Mouse (Mus musculus) ZHBTc4 (cell line): ENCODE data around the gene Cwc25.
"Not testable (repeated sequence)": the region's sequence is repeated elsewhere in the genome, so short reads cannot be mapped to it uniquely, and the experiment has no call there.

Source experiments
- DNase-seq: peaks from one replicate; pipeline ENCODE4 v3.0.0-alpha.2; 2011; ENCODE audit warnings: low read depth, low spot score

Gene Cwc25

DNA sequence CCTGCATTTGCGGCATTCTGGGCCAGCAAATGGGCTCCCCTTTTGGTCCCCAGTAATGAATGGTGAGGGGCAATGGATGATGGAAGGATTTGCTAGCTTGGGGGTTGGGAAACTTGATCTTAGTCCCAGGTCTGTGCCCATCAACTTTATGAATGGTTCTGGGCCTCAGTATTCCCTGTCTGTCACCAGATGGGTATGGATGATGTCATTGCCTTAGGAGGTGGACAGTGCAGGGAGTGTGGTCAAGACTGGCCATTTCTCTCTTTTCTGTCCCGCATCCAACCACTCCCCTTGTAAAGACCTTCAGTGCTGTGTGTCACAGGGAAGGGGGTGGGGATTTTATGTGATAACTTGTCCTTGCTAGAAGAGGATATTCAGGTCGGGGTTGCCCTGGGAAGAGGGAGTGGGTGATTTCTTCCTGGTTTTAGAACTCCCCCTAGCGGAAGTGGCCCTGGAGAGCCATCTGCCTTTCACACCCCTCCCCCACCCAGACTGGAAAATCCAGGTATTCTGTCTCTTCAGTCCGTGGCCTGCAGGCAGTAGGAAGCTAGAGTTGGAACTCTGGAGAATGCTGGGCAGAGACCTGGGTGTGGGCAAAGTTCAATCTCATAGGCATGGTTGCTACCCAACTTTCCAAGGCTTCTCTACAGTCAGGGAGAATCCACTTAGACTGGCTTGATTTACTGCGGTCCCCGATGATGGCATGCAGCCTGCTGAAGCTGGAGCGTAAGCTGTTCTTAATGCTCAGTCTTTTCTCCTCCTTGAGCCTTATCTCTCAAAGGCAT, 35.2 kb upstream of the Cwc25 start:
- peak; percentile 84 for DNase-seq

DNA sequence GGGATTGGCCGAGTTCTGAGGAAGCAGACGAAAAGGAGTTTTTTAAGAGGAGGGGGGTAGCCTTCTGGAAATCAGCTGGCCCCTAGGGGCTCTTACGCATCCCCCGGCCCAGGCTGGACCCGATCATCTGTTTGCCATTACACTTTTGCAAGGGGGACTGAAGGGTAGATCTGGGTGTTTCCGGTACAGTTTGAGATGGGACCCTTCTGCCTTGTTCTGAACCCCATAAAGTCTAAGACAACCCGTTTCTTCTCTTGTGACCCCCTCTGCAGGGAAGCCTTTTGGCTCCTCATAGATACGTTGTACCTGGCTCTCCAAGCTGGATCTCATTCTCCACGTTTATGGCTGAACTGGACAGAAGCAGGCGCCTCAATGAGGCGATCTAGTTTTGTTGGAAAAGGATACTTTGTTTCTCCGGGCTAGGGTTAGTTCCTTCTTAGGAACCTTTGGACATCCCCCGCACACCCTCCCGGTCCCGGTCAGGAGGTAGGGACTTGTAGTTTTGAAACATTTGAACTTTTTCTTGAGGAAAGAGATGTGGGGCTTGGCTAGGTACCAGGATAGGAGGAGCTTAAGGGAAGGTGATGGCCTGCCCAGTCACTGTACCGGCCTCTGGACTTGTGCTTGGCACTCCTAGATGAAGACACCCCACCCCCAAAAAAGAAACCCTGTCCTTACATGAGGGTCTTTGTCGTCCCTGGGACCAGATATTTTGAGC, 34.5 kb upstream of the Cwc25 start:
- no peak for DNase-seq

DNA sequence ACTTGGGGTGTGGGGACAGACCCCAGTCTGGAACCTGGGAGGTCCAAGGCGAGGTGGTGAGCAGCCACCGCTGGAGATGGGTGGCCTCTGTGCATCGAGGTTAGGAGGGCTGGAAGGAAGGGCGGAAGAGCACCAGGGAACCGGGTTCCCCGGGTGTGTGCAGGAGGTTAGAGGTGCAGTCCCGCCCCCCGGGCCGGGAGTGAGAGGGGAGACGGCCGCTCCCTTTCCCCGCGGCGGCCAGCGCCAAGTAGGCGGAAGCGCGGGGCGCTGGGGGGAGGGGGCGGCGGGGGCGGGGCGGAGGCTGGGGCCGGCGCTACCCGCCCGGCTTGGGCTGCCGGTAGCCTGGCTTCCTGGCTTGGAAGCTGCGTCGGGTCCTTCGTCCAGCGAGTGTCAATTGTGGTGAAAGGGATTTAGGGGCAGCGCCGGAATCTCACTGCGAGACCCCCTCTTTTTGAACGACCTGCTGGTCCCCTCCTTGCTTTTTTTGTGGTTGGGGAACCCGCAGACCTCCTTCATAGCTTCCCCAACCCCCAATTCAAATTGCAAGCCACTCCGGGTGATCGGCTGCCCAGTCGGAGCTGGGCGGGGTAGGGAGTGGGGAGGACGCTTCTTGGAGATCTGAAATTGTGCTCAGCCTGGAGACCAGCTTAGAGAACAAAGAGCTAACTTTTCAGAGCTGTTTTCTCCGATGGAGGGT, 33.8 kb upstream of the Cwc25 start:
- peak; percentile 73 for DNase-seq

DNA sequence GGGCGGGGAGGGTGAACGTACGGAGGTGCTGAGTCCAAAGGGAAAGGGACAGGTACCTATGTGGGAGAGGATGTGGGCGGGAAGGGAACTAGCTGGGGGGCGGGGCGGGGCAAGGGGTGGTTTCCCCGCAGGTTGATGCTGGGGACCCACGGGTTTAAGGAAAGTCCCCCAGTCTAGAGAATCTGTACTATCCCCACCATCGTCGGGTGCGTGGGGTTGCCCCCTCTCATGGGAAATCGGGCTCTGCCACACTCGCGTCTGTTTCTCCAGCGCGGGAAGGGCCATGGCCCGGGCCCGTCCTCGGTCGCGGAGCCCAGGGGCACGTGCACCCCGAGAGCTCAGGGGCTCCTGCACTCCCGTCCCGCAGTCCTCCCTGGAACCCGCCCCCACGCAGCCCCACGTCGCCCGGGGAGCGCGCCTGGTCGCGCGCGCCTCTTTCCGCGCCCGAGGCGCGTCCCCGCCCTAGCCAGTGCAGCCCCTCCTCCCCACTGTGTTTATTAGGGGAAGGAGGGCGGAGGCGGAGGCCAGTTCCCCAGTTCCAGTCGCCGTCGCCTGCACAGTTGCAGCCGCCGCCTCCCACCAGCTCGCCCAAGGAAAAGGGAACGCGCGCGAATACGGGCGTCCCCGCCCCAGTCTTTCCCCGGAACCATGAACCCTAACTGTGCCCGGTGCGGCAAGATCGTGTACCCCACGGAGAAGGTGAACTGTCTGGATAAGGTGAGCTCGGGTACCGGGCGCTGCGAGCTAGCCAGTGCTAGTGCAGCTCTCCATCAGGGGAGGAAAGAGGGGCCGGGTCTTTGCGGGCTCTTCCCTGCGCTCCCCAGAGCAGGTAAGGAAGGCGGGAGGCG, 33.0 kb upstream of the Cwc25 start:
- DNase-seq = peak; percentile 90

DNA sequence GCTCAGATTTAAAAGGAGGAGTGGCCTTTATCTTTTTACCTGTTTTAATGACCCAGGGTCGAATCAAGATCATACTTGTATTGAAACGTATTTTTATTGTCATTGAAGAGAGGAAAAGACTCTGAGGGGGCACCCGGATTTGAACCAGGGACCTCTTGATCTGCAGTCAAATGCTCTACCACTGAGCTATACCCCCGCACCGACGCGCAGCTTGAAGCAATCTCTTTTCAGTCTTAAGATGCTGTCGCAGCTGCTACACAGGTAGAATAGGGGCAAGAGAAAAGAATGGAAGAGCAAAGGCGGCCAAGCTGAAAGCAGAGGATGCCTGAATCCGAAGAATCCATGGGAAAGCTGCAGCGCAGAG, 32.4 kb upstream of the Cwc25 start, which contains the start of gene Lasp1:
Gene Lasp1 (plus strand): TSS at position 219 of the 364 bp plus-strand sequence.
- DNase-seq = peak; percentile 90

DNA sequence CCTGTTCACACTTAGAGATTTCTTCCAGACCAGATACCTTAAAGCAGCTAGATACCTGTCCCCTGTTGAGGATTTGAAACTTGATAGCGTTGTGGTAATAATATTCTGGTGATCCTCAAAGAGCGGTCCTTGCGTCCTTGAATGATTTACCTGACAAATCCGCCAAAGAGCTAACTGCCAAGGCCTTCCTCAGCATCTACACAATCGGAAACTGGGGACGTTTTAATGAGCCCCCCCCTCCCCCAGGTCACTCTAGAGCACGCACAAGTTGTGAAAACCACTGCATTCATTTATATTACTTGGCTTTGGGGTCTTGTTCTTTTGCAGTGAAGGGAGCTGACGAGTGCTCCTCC, 31.7 kb upstream of the Cwc25 start:
- no peak for DNase-seq

DNA sequence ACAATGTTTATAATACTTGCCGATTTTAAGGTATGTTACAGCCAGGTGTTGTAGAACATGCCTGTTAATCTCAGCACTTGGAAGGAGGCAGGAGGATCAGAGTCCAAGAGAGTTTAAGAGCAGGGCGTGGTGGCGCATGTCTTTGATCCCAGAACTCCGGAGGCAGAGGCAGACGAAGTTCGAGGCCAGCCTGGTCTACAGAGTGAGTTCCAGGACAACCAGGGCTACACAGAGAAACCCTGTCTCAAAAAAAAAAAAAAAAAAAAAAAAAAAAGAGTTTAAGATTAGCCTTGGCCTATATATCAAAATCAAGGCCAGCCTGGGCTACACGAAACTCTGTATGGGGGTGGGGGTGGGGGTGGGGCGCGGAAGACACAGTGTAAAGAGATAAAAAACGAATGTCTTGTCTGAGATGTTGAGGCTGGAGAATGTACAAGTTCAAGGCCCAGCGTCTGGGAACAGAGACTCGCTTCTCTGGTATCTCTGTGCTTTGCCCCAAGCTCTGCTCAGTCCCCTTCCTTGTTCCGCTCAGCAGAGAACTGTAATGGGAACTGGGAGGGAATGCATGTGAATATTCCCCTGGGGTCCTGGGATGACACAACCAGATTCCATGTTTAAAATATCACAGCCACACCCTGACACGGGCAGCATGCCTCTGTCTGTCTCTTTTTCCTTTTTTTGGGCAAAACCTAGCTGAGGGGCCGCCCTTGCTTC, 31.2 kb upstream of the Cwc25 start:
- peak; percentile 74 for DNase-seq

DNA sequence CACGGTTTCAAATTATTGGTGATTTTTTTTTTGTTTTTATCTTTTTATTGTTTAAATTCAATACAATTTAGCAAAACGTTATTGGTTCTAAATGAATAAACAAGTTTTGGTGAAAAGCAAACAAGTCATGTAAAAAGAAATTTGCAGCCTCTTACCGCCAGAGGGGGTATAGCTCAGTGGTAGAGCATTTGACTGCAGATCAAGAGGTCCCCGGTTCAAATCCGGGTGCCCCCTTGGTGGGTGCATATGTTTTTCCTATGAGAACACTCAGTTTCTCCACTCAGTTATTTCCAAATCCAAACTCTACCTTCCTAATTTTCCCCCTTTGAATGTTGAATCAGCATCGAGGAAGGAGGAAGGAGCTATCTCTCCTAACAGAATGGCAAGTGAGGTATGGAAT, 30.6 kb upstream of the Cwc25 start:
- peak; percentile 77 for DNase-seq

DNA sequence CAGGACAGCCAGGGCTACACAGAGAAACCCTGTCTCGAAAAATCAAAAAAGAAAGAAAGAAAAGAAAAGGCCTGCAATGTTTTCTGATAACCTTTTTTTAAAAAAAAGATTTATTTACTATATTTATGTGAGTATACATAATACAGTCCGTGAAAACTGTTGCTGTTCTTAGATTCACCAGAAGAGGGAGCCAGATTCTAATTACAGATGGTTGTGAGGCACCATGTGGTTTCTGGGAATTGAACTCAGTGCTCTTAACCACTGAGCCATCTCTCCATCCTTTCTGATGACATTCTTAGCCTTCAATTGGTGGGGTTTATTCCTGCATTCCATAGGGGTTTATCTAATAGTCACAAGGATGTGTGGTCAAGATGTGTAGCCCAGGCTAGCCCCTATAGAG, 26.8 kb upstream of the Cwc25 start:
- DNase-seq = peak; percentile 83

DNA sequence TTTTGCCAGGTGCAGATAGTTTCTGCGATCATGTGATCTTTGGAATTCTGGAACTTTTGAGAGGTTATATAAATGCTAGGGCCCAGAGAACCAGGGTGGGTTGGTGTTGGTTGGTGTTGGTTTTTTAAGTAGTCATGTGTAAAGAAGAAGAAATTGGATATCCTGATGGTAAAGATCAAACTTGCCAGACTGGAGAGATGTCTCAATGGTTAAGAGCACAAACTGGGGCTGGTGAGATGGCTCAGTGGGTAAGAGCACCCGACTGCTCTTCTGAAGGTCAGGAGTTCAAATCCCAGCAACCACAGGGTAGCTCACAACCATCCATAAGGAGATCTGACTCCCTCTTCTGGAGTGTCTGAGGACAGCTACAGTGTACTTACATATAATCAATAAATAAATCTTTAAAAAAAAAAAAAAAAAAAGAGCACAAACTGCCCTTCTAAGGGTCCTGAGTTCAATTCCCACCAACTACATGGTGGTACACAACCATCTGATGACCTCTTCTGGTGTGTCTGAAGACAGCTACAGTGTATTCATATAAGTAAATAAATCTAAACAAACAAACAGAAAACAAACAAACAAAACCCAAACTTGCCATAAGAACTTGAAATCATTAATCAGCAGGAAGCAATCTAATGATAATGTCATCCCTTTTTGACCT, 24.6 kb upstream of the Cwc25 start:
- DNase-seq = not testable (repeated sequence)

DNA sequence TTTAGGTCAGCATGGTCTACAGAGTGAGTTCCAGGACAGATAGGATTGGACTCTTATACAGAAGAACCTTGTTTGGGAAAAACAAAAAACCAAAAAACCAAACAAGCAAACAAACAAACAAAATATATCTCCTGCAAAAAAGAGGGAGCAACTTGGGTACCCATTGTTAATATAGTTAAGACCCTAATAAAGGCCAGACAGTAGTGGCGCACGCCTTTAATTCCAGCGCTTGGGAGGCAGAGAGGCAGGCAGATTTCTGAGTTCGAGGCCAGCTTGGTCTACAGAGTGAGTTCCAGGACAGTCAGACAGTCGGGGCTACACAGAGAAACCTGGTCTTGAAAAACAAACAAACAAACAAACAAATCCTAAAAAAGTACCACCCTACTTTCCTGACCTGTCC, 23.4 kb upstream of the Cwc25 start:
- DNase-seq = no peak

DNA sequence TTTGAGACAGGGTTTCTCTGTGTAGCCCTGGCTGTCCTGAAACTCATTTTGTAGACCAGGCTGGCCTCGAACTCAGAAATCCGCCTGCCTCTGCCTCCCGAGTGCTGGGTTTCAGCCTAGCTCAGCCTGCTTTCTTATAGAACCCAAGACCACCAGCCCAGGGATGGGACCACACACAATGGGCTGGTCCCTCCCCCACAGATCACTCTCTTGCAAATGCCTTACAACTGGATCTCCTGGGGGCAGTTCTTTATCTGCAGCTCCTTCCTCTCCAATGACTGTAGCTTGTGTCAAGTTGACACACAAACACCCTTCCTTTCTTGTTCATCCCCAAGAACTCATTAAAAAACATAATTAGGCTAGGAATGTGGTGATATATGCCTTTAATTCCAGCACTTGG, 21.6 kb upstream of the Cwc25 start:
- DNase-seq = no peak

DNA sequence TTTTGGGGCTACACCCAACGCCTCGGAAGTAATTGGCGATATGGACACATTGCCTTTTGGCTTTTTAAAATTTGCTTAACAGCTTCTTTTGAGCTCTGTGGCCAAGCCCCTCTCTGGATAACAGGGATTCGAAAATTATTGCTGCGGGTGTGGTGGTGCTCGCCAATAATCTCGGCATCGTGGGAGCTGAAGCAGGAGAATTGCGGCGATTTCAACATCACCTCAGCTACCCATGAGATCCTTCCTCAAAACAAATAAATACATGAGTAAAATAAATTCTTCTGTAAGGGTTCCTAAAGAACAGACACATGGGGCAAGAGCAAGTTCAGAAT, 16.2 kb upstream of the Cwc25 start:
- no peak for DNase-seq

DNA sequence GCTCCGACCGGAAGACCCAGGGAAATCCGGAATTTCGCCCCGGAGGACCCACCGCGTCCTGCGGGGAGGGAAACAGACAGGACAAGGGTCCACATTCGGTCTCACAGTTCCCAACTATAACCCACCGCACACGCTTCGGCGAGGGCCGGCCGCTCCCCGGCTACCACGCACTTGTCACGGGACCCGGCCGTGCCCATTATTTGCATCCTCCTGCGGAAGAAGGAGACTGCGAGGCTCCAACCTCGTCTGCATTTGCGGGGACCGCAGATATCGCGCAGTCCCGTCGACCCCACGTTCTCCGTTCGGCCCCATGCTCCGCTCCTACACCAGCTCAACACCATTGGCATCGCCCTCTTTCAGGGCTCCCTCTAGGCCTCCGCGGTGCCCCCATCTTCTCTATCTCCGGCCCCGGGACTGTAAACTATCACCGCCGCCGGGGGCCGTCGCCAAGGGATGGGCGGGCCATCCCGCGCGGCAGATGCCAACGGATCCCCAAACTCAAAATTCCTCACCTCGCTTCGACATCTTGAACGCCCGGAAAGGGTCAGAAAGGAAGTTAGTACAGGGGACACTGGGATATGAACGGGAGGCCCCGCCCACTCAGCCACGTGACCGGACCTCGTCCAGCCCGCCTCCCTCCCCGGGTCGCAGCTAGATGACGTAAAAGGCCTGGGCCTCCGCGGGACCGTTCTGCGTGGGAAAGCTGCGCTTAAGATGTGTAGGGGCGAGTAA, 15.6 kb upstream of the Cwc25 start, which contains the start of gene Rpl23:
Gene Rpl23 (minus strand): TSS at position 606 of the 732 bp plus-strand sequence.
- DNase-seq = peak; percentile 98

DNA sequence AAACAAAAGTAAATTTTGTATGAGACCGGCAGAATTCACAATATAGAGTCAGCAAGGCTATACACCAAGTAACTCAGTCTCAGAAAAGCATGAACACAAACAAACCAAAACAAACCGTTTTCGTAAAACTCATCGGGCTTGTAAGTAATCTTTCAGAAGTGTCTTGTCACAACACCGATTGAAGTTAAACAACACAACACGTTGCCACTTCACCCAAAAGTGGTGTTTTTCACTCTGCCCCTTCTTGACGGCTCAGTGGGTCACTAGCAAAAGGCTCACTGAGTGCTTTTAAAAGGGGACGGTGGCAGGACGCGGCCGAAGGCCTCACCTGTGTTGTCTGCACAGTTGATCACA, 15.1 kb upstream of the Cwc25 start:
- DNase-seq = no peak

DNA sequence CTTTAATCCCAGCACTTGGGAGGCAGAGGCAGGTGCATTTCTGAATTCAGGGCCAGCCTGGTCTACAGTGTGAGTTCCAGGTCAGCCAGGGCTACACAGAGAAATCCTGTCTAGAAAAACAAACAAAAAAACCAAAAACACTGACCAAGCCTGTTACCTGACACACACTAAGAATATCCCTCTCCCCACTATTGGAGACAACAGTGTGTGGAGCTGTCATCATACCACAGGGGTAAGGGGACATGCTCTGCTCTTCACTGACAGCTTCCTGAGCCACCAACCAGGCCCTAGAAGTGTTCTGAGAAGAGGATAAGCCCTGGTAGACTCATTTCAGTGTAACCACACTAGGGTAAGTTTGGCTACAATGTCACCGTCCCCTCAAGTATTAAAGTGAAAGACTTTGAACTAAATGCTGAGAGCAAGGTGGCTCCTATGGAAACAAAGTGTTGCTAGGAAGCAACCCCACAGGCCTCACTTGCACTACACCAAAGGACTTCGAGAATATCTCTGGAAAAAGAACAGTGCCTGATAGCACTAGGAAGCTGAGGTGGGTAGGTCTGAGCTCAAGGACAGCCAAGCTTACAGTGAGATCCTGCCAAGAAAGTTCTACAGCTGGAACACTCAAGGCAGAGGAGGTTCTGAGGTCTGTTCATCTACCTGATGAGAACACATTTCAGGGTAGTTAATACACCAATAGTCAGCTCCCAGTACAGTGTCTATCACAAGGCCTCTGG, 13.8 kb upstream of the Cwc25 start:
- DNase-seq = peak; percentile 41

DNA sequence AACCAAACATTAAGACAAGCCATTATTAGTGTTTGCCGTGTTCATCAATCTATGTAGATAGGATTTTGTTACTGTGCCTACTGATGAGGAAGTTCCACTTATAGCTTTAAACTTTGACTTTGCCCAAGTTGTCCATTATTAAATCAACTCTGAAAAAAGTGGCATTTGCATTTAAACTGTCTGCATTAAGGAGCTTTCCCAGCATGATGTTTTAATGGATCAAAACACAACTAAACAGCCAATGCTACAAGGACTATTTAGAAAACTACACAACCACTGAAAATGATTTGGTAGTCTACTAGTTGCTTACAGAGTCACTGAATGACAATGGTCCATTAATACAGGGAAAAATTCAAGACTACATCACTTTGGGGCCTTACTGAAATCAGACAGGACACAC, 12.6 kb upstream of the Cwc25 start:
- no peak for DNase-seq

DNA sequence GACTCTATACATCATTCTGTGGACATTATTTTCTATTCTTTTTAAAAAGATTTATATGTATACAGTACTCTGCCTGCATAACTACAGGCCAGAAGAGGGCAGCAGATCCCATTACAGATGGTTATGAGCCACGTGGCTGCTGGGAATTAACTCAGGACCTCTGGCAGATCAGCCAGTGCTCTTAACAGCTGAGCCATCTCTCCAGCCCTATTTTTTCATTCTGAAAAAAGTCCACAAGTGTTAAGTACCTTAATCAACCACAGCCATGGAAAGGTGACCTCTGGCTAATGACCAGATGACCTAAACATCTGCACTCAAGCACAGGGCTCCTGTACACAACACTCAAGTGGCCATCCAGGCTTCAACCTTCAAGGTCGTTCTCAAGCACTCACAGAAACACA, 10.8 kb upstream of the Cwc25 start:
- DNase-seq = peak; percentile 84

DNA sequence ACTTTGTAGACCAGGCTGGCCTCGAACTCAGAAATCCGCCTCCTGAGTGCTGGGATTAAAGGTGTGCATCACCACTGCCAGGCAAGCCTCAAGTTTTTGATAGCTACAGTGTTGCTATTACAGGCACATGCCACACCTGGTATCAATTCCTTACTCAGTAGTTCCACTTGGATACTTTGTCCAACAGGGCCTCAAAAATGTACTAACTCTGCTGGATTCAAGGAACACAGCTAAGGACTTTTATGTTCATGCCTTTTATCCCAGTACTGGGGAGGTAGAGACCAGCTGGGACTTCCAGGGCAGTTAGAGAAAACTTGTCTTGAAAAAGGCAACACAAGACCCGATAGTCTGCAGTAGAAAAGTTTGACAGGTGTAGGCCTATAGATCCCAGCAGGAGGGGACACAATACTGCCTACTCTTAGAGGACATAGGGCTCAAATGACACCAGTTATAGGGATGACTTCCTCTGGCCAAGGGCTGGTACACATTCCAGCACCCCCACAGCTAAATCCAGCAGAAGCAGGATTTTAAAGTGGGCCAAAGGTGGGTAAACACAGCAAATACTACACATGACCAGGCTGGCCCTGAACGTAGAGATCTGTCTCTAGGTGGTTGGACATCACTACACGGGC, 10.3 kb upstream of the Cwc25 start:
- peak; percentile 81 for DNase-seq
